Mouse (Mus musculus) cerebellum, adult 9-10 months (tissue): Measurements from ENCODE around the gene Lmo1.
"Not testable (repeated sequence)": the region's sequence is repeated elsewhere in the genome, so short reads cannot be mapped to it uniquely, and the experiment has no call there.

Experiments
- DNase-seq: peaks from one replicate; pipeline ENCODE4 v3.0.0; 2022

The Lmo1 gene

DNA sequence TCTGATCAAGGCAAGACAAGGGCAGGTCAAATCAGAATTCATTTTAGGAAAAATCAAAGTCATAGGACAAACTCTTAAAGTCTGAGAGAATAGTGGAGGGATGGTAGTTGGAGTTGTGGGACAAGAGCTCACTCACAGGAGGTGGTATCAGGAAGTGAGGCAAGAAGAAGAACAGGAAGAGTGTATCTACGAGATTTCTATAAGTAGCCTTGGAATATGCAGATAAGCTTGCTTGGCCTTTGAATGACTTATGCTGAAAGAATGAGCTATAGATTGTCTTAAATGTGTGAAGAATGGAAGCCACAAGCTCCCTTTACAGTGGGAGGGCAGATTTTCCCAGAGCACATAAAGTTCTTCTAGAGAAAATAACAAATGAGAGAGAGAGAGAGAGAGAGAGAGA lies 70.1 kb downstream of the Lmo1 start:
- DNase-seq, result no peak

- no peak for DNase-seq
Measured at GRCm38 (mm10) chr7:109101167-109101566, 73.8 kb downstream of the Lmo1 start.

- DNase-seq, result peak; percentile 63
Measured at GRCm38 (mm10) chr7:109098145-109099018, 76.6 kb downstream of the Lmo1 start.

GRCm38 (mm10) chr7:109097203-109097602 lies 77.8 kb downstream of the Lmo1 start:
- no peak for DNase-seq

DNA sequence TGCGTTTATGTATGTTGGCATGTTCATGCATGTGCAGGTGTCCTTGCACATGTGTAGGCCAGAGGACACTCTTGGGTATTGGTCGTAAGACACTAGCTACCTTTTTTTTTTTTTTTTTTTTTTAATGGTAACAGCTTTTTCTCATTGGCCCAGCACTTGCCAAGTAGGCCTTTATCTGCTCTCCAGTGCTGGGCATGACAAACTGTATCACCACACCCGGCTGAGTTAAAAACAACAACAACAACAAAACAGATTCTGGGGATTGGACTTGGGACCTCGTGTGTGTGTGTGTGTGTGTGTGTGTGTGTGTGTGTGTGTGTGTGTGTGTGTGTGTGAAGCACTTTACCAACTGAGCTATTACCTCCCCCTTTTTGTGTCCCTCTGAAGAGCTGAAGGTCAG lies 78.4 kb downstream of the Lmo1 start:
- DNase-seq, result no peak

GRCm38 (mm10) chr7:109094294-109094693 lies 80.7 kb downstream of the Lmo1 start:
- DNase-seq, result no peak

DNA sequence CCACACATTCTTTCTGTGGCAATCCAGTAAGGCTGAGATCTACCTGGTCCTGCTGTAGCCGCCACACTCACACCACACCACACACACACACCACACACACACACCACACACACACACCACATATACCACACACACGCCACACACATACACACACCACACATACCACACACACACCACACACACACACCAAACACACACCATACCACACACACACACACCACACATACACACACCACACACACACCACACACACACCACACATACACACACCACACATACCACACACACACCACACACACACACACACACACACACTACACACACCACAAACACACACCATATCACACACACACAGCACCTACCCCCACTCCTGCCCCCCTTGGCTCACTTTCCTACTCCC lies 83.7 kb downstream of the Lmo1 start:
- DNase-seq, result not testable (repeated sequence)
